Mouse (Mus musculus) lung, postnatal 0 days (tissue): Measurements from ENCODE around the gene Cd40lg.

Experiments used
- CTCF ChIP-seq: IDR thresholded peaks from 2 replicates; pipeline ENCODE4 v1.5.1; 2016; ENCODE audit warnings: antibody characterized with exemption, mild to moderate bottlenecking
- EP300 ChIP-seq: IDR thresholded peaks from 2 replicates; pipeline ENCODE4 v1.6.1; 2016; ENCODE audit warnings: antibody characterized with exemption, mild to moderate bottlenecking, control low read depth

GRCm38 (mm10) chrX:57235982-57236381 is 24.0 kb downstream of the Cd40lg start:
- TF ChIP-seq CTCF: peak; percentile 45
- no peak for TF ChIP-seq EP300
